Mouse (Mus musculus) lung, embryonic 14.5 days (tissue): ENCODE measurements around the gene Upf2. TPM values are rescaled to one million over a fixed set of nuclear protein-coding genes. Genes with fewer than 3 reads are reported as not detected.
A peak's percentile ranks its signal among the peaks of the same experiment; 100 is the strongest.
"Not testable (repeated sequence)": the region's sequence is repeated elsewhere in the genome, so short reads cannot be mapped to it uniquely, and the experiment has no call there.

Source experiments
- ATAC-seq: fragments of 200-750 bp; cut with Nextera tagmentation; 2 replicates; pipeline ENCODE4 v1.8.0; 2017; ENCODE audit warnings: mild to moderate bottlenecking, moderate TSS enrichment, moderate library complexity; ENCODE audit not compliant: insufficient read depth
- DNase-seq: peaks from one replicate; pipeline ENCODE4 v3.0.0-alpha.2; 2015
- H3K27ac ChIP-seq: fragments of 300-500 bp; sonication (generic); 2 replicates; pipeline ENCODE4 v1.5.1; 2014; ENCODE audit warnings: low read depth, mild to moderate bottlenecking, moderate library complexity
- H3K27me3 ChIP-seq: fragments of 300-500 bp; sonication (generic); 2 replicates; pipeline ENCODE4 v1.6.1; 2014; ENCODE audit warnings: low read length, control low read depth; ENCODE audit not compliant: insufficient read depth
- H3K36me3 ChIP-seq: fragments of 300-500 bp; sonication (generic); 2 replicates; pipeline ENCODE4 v1.6.1; 2014; ENCODE audit warnings: control low read depth; ENCODE audit not compliant: insufficient read depth
- H3K4me1 ChIP-seq: fragments of 300-500 bp; sonication (generic); 2 replicates; pipeline ENCODE4 v1.6.1; 2014; ENCODE audit warnings: antibody characterized with exemption, control low read depth; ENCODE audit not compliant: insufficient read depth
- H3K4me2 ChIP-seq: fragments of 300-500 bp; sonication (generic); 2 replicates; pipeline ENCODE4 v1.6.1; 2014; ENCODE audit warnings: mild to moderate bottlenecking
- H3K4me3 ChIP-seq: fragments of 300-500 bp; sonication (generic); 2 replicates; pipeline ENCODE4 v1.5.1; 2014; ENCODE audit warnings: low read depth, low read length
- H3K9ac ChIP-seq: fragments of 300-500 bp; sonication (generic); 2 replicates; pipeline ENCODE4 v1.6.1; 2014
- H3K9me3 ChIP-seq: fragments of 300-500 bp; sonication (generic); 2 replicates; pipeline ENCODE4 v1.6.1; 2016; ENCODE audit warnings: low read depth, low read length, control low read depth
- CTCF ChIP-seq: IDR thresholded peaks from 2 replicates; pipeline ENCODE4 v1.5.1; 2016; ENCODE audit warnings: antibody characterized with exemption, low read depth
- WGBS: fragments of 180-500 bp; shearing (Covaris S2); extraction: QIAGEN DNeasy Blood & Tissue Kit; methylation state at CpG from one replicate; pipeline ENCODE4 v1.1.7; 2014; 5-methylcytosine and 5-hydroxymethylcytosine counted together
- polyA plus RNA-seq: library from polyadenylated mRNA; unstranded; fragments of >200 nt; fragmentation: Nextera tagmentation; extraction: Ambion mirVana; gene quantifications from 2 replicates; pipeline ENCODE4 v1.2.1, GENCODE M21; 2014

Gene Upf2
- polyA plus RNA-seq, 1 experiment from 2014 or later, result 11.7 TPM

- Histone ChIP-seq H3K27ac (no peak overlapping the region), H3K4me3 (no peak overlapping the region), H3K27me3 (no peaks in the 10 kb centered on the region), H3K9ac (no peak overlapping the region), H3K36me3 (no peaks in the 10 kb centered on the region), H3K4me2 (no peak overlapping the region), H3K4me1 (no peaks in the 10 kb centered on the region), H3K9me3 (no peaks in the 10 kb centered on the region)
- DNase-seq (no peak), ATAC-seq (no peak)
- TF ChIP-seq CTCF, result no peak
- 84% methylated on average over 2 of the region's 2 CpGs for WGBS
Observed at GRCm38 (mm10) chr2:5948964-5949363, 2.3 kb upstream of the Upf2 start.

GRCm38 (mm10) chr2:5949821-5950220 is 1.4 kb upstream of the Upf2 start:
- peak overlapping the region; percentile 78 for H3K4me2 ChIP-seq
- H3K4me1 ChIP-seq, H3K9ac ChIP-seq, H3K27me3 ChIP-seq, DNase-seq, H3K9me3 ChIP-seq, ATAC-seq, H3K27ac ChIP-seq, H3K36me3 ChIP-seq: not testable (repeated sequence)
- 93% methylated on average over 9 of the region's 9 CpGs for WGBS
- peak overlapping the region; percentile 81 for H3K4me3 ChIP-seq

GRCm38 (mm10) chr2:5950305-5950704 is 964 bp upstream of the Upf2 start:
- Histone ChIP-seq H3K27me3 (no peaks in the 10 kb centered on the region), H3K27ac (peak overlapping the region; percentile 81), H3K9ac (peak overlapping the region; percentile 81), H3K4me3 (peak overlapping the region; percentile 81), H3K4me2 (peak overlapping the region; percentile 78), H3K9me3 (no peaks in the 10 kb centered on the region), H3K36me3 (no peaks in the 10 kb centered on the region), H3K4me1 (no peaks in the 10 kb centered on the region)
- 4% methylated on average over 6 of the region's 6 CpGs for WGBS
- DNase-seq, result peak; percentile 59
- ATAC-seq, result no peak
- no peak for TF ChIP-seq CTCF

- H3K4me1 ChIP-seq, result no peaks in the 10 kb centered on the region
- ATAC-seq (no peak; the same call in 1 of the 2 replicates), DNase-seq (peak; percentile 42)
- no peak for TF ChIP-seq CTCF
- 1% methylated on average over 44 of the region's 46 CpGs for WGBS
- H3K9me3 ChIP-seq, result no peaks in the 10 kb centered on the region
- H3K27me3 ChIP-seq, result no peaks in the 10 kb centered on the region
- peak overlapping the region; percentile 81 for H3K27ac ChIP-seq
- H3K36me3 ChIP-seq, result no peaks in the 10 kb centered on the region
- H3K9ac ChIP-seq, result peak overlapping the region; percentile 81
- peak overlapping the region; percentile 81 for H3K4me3 ChIP-seq
- H3K4me2 ChIP-seq, result peak overlapping the region; percentile 78
Observed at GRCm38 (mm10) chr2:5951621-5952211, 447 bp downstream of the Upf2 start.

- TF ChIP-seq CTCF, result no peak
- ATAC-seq (no peak), DNase-seq (no peak)
- WGBS, result 89% methylated on average over 9 of the region's 9 CpGs
- Histone ChIP-seq H3K4me1 (no peaks in the 10 kb centered on the region), H3K36me3 (peaks cover 51% of the 10 kb centered on the region), H3K9ac (no peak overlapping the region), H3K4me3 (no peak overlapping the region), H3K27ac (no peak overlapping the region), H3K27me3 (no peaks in the 10 kb centered on the region), H3K4me2 (no peak overlapping the region), H3K9me3 (no peaks in the 10 kb centered on the region)
Observed at GRCm38 (mm10) chr2:5957705-5958104, 6.4 kb downstream of the Upf2 start.

GRCm38 (mm10) chr2:5962265-5962664 is 11.0 kb downstream of the Upf2 start:
- H3K27me3 ChIP-seq, result no peaks in the 10 kb centered on the region
- H3K4me1 ChIP-seq, result no peaks in the 10 kb centered on the region
- no peak for TF ChIP-seq CTCF
- 83% methylated on average over 2 of the region's 2 CpGs for WGBS
- ATAC-seq, result no peak
- no peak overlapping the region for H3K9ac ChIP-seq
- no peak overlapping the region for H3K4me3 ChIP-seq
- no peak overlapping the region for H3K4me2 ChIP-seq
- H3K36me3 ChIP-seq, result peaks cover 68% of the 10 kb centered on the region
- no peaks in the 10 kb centered on the region for H3K9me3 ChIP-seq
- peak; percentile 19 for DNase-seq
- H3K27ac ChIP-seq, result no peak overlapping the region

- H3K27ac ChIP-seq, H3K9me3 ChIP-seq, H3K9ac ChIP-seq, ATAC-seq, H3K4me1 ChIP-seq, DNase-seq, H3K4me2 ChIP-seq, H3K27me3 ChIP-seq, H3K4me3 ChIP-seq: not testable (repeated sequence)
- 86% methylated on average over 4 of the region's 4 CpGs for WGBS
- H3K36me3 ChIP-seq, result peaks cover 53% of the 10 kb centered on the region
Observed at GRCm38 (mm10) chr2:5963729-5964128, 12.5 kb downstream of the Upf2 start.

- WGBS, result 91% methylated on average over 3 of the region's 3 CpGs
- no peak overlapping the region for H3K9ac ChIP-seq
- no peaks in the 10 kb centered on the region for H3K9me3 ChIP-seq
- H3K27me3 ChIP-seq, result no peaks in the 10 kb centered on the region
- H3K4me1 ChIP-seq, result no peaks in the 10 kb centered on the region
- no peak for TF ChIP-seq CTCF
- DNase-seq (no peak), ATAC-seq (no peak)
- peaks cover 35% of the 10 kb centered on the region for H3K36me3 ChIP-seq
- no peak overlapping the region for H3K27ac ChIP-seq
- H3K4me3 ChIP-seq, result no peak overlapping the region
- H3K4me2 ChIP-seq, result no peak overlapping the region
Observed at GRCm38 (mm10) chr2:5965972-5966371, 14.7 kb downstream of the Upf2 start.

- H3K4me2 ChIP-seq, DNase-seq, H3K27ac ChIP-seq, ATAC-seq, H3K27me3 ChIP-seq, H3K9me3 ChIP-seq, H3K4me3 ChIP-seq, H3K9ac ChIP-seq, H3K4me1 ChIP-seq: not testable (repeated sequence)
- H3K36me3 ChIP-seq, result peaks cover 20% of the 10 kb centered on the region
- whole genome bisulfite sequencing, result 97% methylated on average over 3 of the region's 3 CpGs
Observed at GRCm38 (mm10) chr2:5970629-5971028, 19.4 kb downstream of the Upf2 start.
